Mouse (Mus musculus): ENCODE results near the gene Fkbp11. TPM values are rescaled to one million over a fixed set of nuclear protein-coding genes. Genes with fewer than 3 reads are reported as not detected.

Gene Fkbp11
- 6.2 and 8.5 TPM in 2 replicates for polyA plus RNA-seq (2016; fragmentation: Nextera tagmentation; extraction: Ambion mirVana)

DNA sequence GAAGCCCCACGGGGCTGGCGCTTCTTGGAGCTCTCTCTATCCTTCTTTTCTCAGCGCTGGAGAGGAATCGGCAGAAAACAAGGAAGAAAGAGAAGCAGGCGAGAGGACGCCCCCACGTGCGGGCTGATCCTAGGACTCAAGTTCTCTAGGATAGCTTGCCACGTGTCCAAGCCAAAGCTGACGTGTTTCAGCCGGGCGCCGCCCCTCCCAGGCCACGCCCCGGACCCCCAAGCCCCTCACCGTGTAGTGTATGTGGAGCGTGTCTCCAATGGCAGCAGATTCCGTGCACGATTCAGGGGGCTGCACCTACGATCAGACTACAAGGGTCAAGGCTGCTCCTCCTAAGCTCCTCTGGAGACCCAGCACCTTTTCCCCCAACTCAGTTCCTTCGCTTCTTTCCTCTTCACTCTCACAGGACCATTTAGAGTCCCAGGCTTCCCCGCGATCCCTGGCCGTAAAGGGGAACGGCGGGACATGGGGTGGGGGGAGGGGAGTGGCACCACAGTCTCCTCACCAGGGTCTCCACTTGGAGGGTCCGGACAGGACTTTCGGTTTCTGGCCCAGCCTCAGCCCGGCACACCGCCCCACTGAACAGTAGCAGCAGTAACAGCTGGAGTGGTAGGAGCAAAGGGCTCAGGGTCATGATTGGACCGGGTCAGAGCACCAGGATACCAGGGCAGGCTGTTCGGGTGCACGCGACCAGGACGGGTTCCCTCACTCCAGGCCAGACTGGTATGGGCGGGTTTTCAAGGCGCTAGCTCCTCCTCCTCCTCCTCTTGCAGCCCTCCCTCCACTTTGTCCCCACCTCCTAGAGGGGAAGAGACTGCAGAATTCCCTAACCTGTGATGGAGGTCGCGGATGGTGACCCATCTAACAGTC, at the start of gene Fkbp11:
Gene Fkbp11, minus strand, starts transcription at position 756 of the 879 bp plus-strand sequence.
- Histone ChIP-seq H3K4me3 (replicated peaks) (peak within 1 kb of the TSS; percentile 43), H3K9ac (peak within 1 kb of the TSS; percentile 47), H3K27ac (no peak within 1 kb of the TSS), H3K36me3 (replicated peaks) (no peaks in the 10 kb centered on the region), H3K4me1 (peaks cover 38% of the 10 kb centered on the region), H3K27me3 (peaks cover 57% of the 10 kb centered on the region), H3K4me2 (peak within 1 kb of the TSS; percentile 84), H3K9me3 (no peaks in the 10 kb centered on the region)
- ATAC-seq (ENCODE audit: low FRiP score) = peak; percentile 76
- under 1% methylated on average over 39 of the region's 39 CpGs for WGBS

DNA sequence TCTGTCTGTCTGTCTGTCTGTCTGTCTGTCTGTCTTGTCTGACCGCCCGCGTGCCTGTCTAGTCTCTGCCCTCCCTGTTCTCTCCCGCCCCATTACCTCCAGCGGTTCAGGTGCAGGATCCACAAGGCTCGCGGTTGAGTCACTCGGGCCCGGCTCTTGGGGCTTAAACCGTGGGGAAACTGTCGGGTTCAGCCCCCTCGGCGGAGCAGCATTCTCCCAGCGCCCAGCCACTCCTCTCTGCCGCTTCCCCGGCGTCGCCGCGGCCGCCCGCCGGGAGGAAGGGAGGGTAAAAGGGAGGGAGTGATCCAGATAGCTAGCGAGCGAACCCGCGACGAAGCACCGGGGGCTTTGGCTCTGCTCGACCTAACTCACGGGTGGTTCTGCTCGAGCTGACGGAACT, 49.8 kb upstream of the Fkbp11 start, which contains the start of gene Wnt10b:
Gene Wnt10b, minus strand, starts transcription at position 389 of the 400 bp plus-strand sequence.
- Histone ChIP-seq H3K36me3 (replicated peaks) (no peaks in the 10 kb centered on the region), H3K4me1 (peaks cover 39% of the 10 kb centered on the region), H3K27me3 (peaks cover 100% of the 10 kb centered on the region), H3K4me3 (replicated peaks) (peak within 1 kb of the TSS; percentile 24), H3K4me2 (peak within 1 kb of the TSS; percentile 41), H3K9me3 (no peaks in the 10 kb centered on the region), H3K27ac (no peak within 1 kb of the TSS), H3K9ac (0 out of 2 replicates have a peak within 1 kb of the TSS, but pooled peaks have one; percentile 2)
- no peak for ATAC-seq (ENCODE audit: low FRiP score)
- WGBS = under 1% methylated on average over 28 of the region's 33 CpGs

DNA sequence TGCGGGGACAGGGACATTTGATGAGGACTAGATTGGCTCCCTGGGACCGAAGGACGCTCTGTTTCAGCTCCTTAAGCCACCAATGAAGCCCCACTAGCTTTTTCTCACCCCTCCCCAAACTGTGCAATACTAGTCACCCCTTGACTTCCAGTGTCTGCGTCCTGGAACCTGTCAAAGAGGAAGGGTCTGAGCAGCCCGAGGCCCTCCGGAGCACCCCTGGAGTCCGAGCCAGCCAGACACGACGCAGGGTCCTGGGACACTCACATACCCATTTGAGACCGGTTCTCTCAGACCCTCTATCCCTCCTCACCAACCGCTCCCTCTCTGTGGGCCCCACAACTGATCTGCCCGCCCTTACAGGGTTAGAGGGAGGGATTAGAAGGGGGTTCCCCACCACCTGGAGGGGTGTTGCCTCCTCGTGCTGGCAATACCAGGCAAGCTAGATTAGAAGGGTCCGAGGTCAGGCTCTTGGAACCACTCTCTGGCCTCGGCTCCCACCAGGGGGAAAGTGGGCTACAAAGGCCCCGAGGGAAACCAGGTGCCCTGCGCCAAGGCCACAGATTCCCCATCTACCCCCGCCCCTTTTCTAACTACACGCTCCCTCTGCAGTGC, 49.1 kb upstream of the Fkbp11 start:
- peaks cover 100% of the 10 kb centered on the region for H3K27me3 ChIP-seq
- H3K27ac ChIP-seq = no peak overlapping the region
- ATAC-seq (ENCODE audit: low FRiP score) = no peak
- H3K36me3 ChIP-seq (replicated peaks) = no peaks in the 10 kb centered on the region
- WGBS = under 1% methylated on average over 19 of the region's 19 CpGs
- 0 out of 2 replicates have a peak overlapping the region, but pooled peaks have one; percentile 24 for H3K4me3 ChIP-seq (replicated peaks)
- H3K9ac ChIP-seq = no peak overlapping the region
- H3K9me3 ChIP-seq = no peaks in the 10 kb centered on the region
- H3K4me2 ChIP-seq = peak overlapping the region; percentile 41; the same call in 1 of the 2 replicates
- H3K4me1 ChIP-seq = peaks cover 45% of the 10 kb centered on the region

DNA sequence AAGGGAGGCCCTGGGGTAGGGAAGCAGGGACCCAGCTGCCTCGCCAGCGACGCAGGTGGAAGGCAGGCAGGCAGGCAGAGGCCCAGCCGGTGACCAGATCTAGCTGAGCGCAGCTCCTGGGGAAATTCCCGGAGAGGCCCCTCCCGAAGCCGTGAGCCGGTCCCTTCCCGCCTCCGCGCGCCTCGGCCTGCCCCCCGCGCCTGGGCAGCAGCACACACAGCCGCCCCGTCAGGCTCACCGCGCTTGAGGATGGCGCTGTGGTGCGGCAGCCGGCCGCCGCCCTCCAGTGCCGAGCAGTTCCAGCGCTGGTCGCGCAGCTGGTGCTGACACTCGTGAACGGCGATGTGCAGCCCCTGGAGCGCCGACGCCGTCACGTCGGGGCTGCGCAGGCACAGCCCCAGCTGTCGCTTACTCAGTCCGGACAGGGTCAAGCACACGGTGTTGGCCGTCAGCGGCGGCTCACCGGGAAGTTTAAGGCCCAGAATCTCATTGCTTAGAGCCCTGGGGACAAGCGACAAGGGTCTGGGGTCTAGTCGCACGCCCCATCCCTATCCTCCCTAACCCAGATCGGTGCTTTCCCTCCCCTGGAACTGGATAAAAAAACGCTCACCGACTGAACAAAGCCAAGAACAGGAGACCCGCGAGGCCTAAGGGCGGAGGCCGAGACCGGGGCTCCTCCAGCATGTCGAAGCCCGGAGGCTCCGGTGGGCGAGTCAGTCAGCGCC, 48.4 kb upstream of the Fkbp11 start:
- no peak overlapping the region for H3K27ac ChIP-seq
- peak overlapping the region; percentile 41 for H3K4me2 ChIP-seq
- no peaks in the 10 kb centered on the region for H3K36me3 ChIP-seq (replicated peaks)
- H3K4me1 ChIP-seq = peaks cover 47% of the 10 kb centered on the region
- H3K9me3 ChIP-seq = no peaks in the 10 kb centered on the region
- no peak overlapping the region for H3K9ac ChIP-seq
- peaks cover 100% of the 10 kb centered on the region for H3K27me3 ChIP-seq
- peak; percentile 71 for ATAC-seq (ENCODE audit: low FRiP score)
- peak overlapping the region; percentile 24 for H3K4me3 ChIP-seq (replicated peaks)
- under 1% methylated on average over 54 of the region's 62 CpGs for WGBS

DNA sequence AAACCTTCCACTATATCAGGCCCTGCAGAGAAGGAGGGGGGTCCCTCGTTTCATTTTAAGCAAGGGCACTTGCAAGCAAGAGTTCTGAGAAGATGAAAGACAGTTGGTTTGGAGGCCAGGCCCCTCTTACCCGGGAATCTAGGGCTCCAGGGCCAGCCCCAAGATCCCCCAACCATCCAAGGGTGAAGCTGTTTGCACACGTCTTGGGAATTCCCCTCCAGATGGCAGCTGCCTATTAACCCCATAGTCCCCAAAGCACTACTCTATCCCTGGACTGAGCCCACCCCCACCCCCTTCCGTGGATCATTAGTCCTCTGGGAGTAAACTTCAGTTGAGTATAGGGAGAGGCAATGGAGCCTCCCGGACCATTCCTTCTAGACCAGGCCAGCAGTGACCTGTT, 47.5 kb upstream of the Fkbp11 start:
- WGBS = 4% methylated on average over 5 of the region's 5 CpGs
- Histone ChIP-seq H3K36me3 (replicated peaks) (no peaks in the 10 kb centered on the region), H3K4me3 (replicated peaks) (no peak overlapping the region), H3K9ac (no peak overlapping the region), H3K4me2 (no peak overlapping the region), H3K4me1 (peaks cover 47% of the 10 kb centered on the region), H3K27me3 (peaks cover 100% of the 10 kb centered on the region), H3K27ac (no peak overlapping the region), H3K9me3 (no peaks in the 10 kb centered on the region)
- no peak for ATAC-seq (ENCODE audit: low FRiP score)

DNA sequence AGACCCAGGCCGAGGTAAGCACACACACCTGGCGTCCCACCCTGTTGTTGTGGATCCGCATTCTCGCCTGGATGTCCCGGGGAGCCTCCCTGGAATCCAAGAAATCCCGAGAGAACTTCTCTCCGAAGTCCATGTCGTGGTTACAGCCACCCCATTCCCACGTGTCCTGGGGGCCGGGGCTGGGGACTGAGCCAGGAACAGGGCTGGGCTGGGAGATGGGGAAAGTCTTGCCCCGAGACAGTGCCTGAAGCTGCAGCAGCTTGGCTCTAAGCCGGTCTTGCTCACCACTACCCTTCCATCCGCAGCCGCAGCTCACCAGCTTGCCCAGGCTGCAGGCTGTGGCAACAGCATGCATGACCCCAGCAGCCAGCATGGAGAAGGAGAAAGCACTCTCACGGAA, 46.1 kb upstream of the Fkbp11 start:
- Histone ChIP-seq H3K27me3 (peaks cover 100% of the 10 kb centered on the region), H3K36me3 (replicated peaks) (no peaks in the 10 kb centered on the region), H3K9me3 (no peaks in the 10 kb centered on the region), H3K4me2 (no peak overlapping the region), H3K27ac (no peak overlapping the region), H3K4me1 (peaks cover 43% of the 10 kb centered on the region), H3K9ac (no peak overlapping the region), H3K4me3 (replicated peaks) (no peak overlapping the region)
- 5% methylated on average over 15 of the region's 15 CpGs for WGBS
- ATAC-seq (ENCODE audit: low FRiP score) = no peak

DNA sequence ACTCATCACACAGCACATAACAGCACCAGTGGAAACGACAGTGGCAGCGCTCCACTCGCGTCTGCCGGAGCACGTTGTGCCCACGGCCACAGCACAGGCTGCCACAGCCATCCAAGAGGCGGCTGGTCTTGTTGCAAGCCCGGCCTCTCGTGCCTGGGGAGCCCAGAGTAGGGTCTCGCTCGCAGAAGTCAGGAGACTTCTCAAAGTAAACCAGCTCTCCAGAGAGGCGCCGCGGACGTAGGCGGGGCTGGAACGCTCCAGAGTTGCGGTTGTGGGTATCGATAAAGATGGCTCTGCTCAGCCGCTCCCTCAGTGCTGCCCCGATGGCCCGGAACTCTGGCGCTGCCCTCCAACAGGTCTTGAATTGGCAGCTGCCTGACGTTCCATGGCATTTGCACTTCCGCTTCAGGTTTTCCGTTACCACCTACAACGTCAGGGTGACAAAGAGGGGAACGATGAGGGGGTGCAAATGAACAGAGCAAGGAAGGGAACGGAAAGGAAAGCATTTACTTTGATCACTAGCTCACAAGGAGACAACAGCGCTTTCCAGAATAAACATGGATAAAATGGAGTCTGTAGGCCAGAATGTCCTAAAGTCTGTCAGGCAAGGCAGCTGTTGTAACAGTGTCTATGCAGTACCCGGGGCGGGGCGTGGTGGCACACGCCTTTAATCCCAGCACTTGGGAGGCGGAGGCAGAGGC, 44.7 kb upstream of the Fkbp11 start:
- Histone ChIP-seq H3K9me3 (no peaks in the 10 kb centered on the region), H3K4me3 (replicated peaks) (peak overlapping the region; percentile 22), H3K27me3 (peaks cover 100% of the 10 kb centered on the region), H3K9ac (no peak overlapping the region), H3K4me1 (peaks cover 34% of the 10 kb centered on the region), H3K4me2 (peak overlapping the region; percentile 37), H3K36me3 (replicated peaks) (no peaks in the 10 kb centered on the region), H3K27ac (no peak overlapping the region)
- ATAC-seq (ENCODE audit: low FRiP score) = no peak
- 1% methylated on average over 36 of the region's 36 CpGs for WGBS

DNA sequence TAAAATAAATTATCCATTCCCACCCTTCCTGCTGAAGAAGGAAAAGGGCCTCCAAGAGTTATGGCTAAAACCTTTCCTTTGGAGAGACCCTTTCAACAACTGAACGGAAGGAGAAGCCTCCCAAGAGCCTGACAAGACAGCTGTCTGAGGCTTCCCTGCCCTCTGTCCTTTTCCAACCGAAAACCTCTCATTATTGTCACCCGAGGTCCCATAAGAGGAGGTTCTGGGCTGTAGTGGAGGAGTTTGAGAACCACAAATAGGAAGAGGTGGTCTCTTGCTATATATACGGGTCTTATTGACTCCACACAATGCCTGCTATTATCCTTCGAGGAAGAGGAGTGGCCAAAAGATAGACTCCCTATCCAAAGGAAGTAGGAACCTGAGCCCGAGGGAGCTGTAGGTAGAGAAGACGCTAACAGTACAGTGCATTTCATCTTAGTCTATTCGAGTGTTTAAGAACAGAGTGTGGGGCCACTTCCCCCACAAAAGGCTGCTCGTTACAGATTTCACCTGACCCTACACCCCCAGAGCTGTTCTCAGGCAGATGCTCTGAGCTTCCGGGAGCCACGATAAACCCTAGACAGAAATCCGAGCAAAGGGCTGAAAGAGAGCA, 43.9 kb upstream of the Fkbp11 start:
- no peak overlapping the region for H3K27ac ChIP-seq
- H3K4me2 ChIP-seq = peak overlapping the region; percentile 37
- peaks cover 27% of the 10 kb centered on the region for H3K4me1 ChIP-seq
- WGBS = 7% methylated on average over 12 of the region's 12 CpGs
- H3K36me3 ChIP-seq (replicated peaks) = no peaks in the 10 kb centered on the region
- no peak for ATAC-seq (ENCODE audit: low FRiP score)
- H3K4me3 ChIP-seq (replicated peaks) = peak overlapping the region; percentile 22; the same call in 1 of the 2 replicates
- peaks cover 96% of the 10 kb centered on the region for H3K27me3 ChIP-seq
- no peak overlapping the region for H3K9ac ChIP-seq
- no peaks in the 10 kb centered on the region for H3K9me3 ChIP-seq

DNA sequence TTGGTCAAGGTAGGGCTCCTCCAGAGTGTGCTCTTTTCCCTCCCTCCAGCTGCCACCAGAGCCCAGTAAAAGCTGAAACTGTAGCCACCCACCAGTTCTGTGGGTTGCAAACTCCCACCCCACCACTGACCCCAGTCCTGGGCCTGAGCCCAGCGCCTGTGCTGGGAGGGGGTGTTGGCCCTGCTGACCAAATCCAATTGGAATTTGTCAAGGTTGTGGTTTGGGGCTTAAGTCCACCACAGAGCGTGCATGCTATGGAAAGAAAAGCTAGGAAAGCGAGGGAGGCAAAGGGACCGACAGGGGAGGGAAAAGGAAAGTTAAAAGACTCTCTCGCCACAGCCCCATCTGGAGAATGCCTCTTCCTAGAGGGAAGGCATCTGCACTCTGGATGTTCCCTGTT, 40.3 kb upstream of the Fkbp11 start:
- H3K4me3 ChIP-seq (replicated peaks) = no peak overlapping the region
- no peak overlapping the region for H3K27ac ChIP-seq
- WGBS = 28% methylated on average over 5 of the region's 5 CpGs
- H3K27me3 ChIP-seq = peaks cover 87% of the 10 kb centered on the region
- H3K4me1 ChIP-seq = peaks cover 16% of the 10 kb centered on the region
- H3K4me2 ChIP-seq = no peak overlapping the region
- H3K9me3 ChIP-seq = no peaks in the 10 kb centered on the region
- no peak overlapping the region for H3K9ac ChIP-seq
- no peak for ATAC-seq (ENCODE audit: low FRiP score)
- H3K36me3 ChIP-seq (replicated peaks) = no peaks in the 10 kb centered on the region

DNA sequence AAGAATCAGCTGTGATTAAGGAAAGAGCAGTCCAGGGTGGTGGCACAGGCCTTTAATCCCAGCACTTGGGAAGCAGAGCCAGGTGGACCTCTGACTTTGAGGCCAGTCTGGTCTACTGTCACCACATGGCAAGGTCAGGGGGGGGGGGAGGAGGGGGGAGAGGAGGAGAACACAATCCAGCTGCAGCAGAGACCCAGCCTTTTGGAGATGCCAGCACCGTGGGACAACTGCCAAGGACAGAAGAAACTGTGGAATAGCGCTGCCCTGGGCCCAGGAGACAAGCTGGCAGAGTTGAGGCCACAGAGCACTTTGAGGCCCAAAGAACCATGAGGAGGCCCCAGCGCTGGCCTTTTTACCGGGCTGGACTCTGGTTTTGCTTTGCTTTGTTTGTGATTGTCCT, 37.9 kb upstream of the Fkbp11 start:
- Histone ChIP-seq H3K9me3 (no peaks in the 10 kb centered on the region), H3K9ac (no peak overlapping the region), H3K27me3 (peaks cover 64% of the 10 kb centered on the region), H3K27ac (no peak overlapping the region), H3K4me3 (replicated peaks) (no peak overlapping the region), H3K36me3 (replicated peaks) (peaks cover 5% of the 10 kb centered on the region; the same call in 1 of the 2 replicates), H3K4me2 (no peak overlapping the region), H3K4me1 (peaks cover 19% of the 10 kb centered on the region)
- ATAC-seq (ENCODE audit: low FRiP score) = no peak
- WGBS = 68% methylated on average over 4 of the region's 4 CpGs
